Mouse (Mus musculus) midbrain, postnatal 0 days (tissue): ENCODE results near the gene Dbt. TPM values are rescaled to one million over a fixed set of nuclear protein-coding genes. Genes with fewer than 3 reads are reported as not detected.
A peak's percentile ranks its signal among the peaks of the same experiment; 100 is the strongest.

ENCODE experiments used
- ATAC-seq: fragments of 200-750 bp; cut with Nextera tagmentation; 2 replicates; pipeline ENCODE4 v1.8.0; 2017; ENCODE audit warnings: moderate number of reproducible peaks, mild to moderate bottlenecking, moderate TSS enrichment, moderate library complexity; ENCODE audit not compliant: low FRiP score
- DNase-seq: peaks from one replicate; pipeline ENCODE4 v3.0.0-alpha.2; 2015; ENCODE audit warnings: low spot score
- H3K27ac ChIP-seq: fragments of 300-500 bp; sonication (generic); 2 replicates; pipeline ENCODE4 v1.5.1; 2014; ENCODE audit warnings: low read depth, mild to moderate bottlenecking, low read length, mixed read lengths
- H3K27me3 ChIP-seq: fragments of 300-500 bp; sonication (generic); 2 replicates; pipeline ENCODE4 v1.6.1; 2014; ENCODE audit warnings: low read length, control low read depth, mixed read lengths; ENCODE audit not compliant: insufficient read depth
- H3K36me3 ChIP-seq: fragments of 300-500 bp; sonication (generic); 2 replicates; pipeline ENCODE4 v1.6.1; 2014; ENCODE audit warnings: low read length, control low read depth, mixed read lengths; ENCODE audit not compliant: insufficient read depth
- H3K4me1 ChIP-seq: fragments of 300-500 bp; sonication (generic); 2 replicates; pipeline ENCODE4 v1.6.1; 2014; ENCODE audit warnings: mild to moderate bottlenecking, control low read depth, antibody characterized with exemption, low read length, mixed read lengths; ENCODE audit not compliant: insufficient read depth
- H3K4me2 ChIP-seq: fragments of 300-500 bp; sonication (generic); 2 replicates; pipeline ENCODE4 v1.6.1; 2014; ENCODE audit warnings: low read depth, mild to moderate bottlenecking, low read length, mixed read lengths; ENCODE audit not compliant: poor library complexity, severe bottlenecking
- H3K4me3 ChIP-seq: fragments of 300-500 bp; sonication (generic); 2 replicates; pipeline ENCODE4 v1.5.1; 2014; ENCODE audit warnings: low read depth, mild to moderate bottlenecking, low read length, moderate library complexity
- H3K9ac ChIP-seq: fragments of 300-500 bp; sonication (generic); replicated peaks from 2 replicates; pipeline ENCODE4 v1.6.1; 2014; ENCODE audit warnings: mild to moderate bottlenecking, low read length, moderate library complexity, mixed read lengths; ENCODE audit not compliant: poor library complexity, severe bottlenecking
- H3K9me3 ChIP-seq: fragments of 300-500 bp; sonication (generic); 2 replicates; pipeline ENCODE4 v1.6.1; 2016; ENCODE audit warnings: low read length, control low read depth
- CTCF ChIP-seq: IDR thresholded peaks from 2 replicates; pipeline ENCODE4 v1.5.1; 2016; ENCODE audit warnings: antibody characterized with exemption, mild to moderate bottlenecking
- WGBS: fragments of 180-500 bp; shearing (Covaris S2); extraction: QIAGEN DNeasy Blood & Tissue Kit; methylation state at CpG from one replicate; pipeline ENCODE4 v1.1.7; 2014; 5-methylcytosine and 5-hydroxymethylcytosine counted together
- polyA plus RNA-seq: library from polyadenylated mRNA; unstranded; fragments of >200 nt; fragmentation: Nextera tagmentation; extraction: Ambion mirVana; gene quantifications from 2 replicates; pipeline ENCODE4 v1.2.1, GENCODE M21; 2015
- total RNA-seq: library from RNA; depleted of rRNA; stranded (reverse); fragments of >200 nt; gene quantifications from 2 replicates; pipeline ENCODE4 v1.2.3, GENCODE M21; 2014

Dbt gene
- total and polyA plus RNA-seq, 2 experiments from 2014 or later = 10.3 to 12.9 TPM

DNA sequence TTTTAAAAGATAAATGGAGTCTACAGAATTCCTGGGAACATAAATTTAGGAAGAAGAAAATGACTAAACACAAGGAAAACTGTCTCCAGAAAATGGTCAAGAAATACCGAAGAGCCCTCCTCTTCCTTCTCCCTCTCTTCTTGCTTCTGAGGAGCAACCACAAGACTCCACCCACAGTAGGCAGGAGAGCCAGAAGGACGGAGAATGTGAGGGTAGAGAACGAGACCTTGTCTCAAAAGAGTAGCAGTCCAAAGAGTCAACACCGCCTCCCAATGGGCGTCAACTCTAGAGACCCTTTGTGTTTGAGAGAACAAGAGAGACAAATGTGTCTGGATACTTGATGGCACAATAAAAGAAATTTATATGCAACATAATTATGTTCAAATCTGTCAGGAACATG, 19.2 kb upstream of the Dbt start:
- WGBS = 68% methylated on average over 5 of the region's 5 CpGs

DNA sequence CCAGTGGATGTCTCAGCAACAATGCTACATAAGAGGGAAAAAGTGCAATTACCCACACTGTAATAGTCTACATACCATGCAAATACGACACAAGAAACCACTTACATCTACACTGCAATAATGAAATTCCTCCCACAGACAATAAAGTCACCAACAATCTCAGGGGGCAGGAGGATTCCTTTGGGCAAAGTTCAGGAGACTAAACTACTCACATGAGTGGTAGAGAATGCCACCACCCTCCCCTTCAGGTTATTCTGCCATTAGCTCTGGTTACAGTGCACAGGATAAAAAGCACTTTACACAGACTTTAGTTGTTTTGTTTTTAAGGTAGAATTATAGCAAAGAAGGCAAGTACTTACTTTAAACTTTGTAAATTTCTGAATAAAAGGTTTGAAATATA, 17.2 kb upstream of the Dbt start:
- 100% methylated on average over 1 of the region's 1 CpGs for WGBS
- Histone ChIP-seq H3K4me2 (no peak overlapping the region), H3K27me3 (no peaks in the 10 kb centered on the region), H3K4me1 (no peaks in the 10 kb centered on the region), H3K9me3 (no peaks in the 10 kb centered on the region), H3K4me3 (no peak overlapping the region), H3K36me3 (peaks cover 57% of the 10 kb centered on the region), H3K9ac (no peak overlapping the region), H3K27ac (no peak overlapping the region)
- ATAC-seq (no peak), DNase-seq (no peak)
- no peak for TF ChIP-seq CTCF

More for the DNA sequence above, 19.2 kb upstream of the Dbt start:
- Histone ChIP-seq H3K4me2 (no peak overlapping the region), H3K9ac (no peak overlapping the region), H3K36me3 (peaks cover 57% of the 10 kb centered on the region), H3K27me3 (no peaks in the 10 kb centered on the region), H3K27ac (no peak overlapping the region), H3K4me1 (no peaks in the 10 kb centered on the region), H3K4me3 (no peak overlapping the region), H3K9me3 (no peaks in the 10 kb centered on the region)
- ATAC-seq = no peak
- no peak for DNase-seq
- TF ChIP-seq CTCF = no peak

DNA sequence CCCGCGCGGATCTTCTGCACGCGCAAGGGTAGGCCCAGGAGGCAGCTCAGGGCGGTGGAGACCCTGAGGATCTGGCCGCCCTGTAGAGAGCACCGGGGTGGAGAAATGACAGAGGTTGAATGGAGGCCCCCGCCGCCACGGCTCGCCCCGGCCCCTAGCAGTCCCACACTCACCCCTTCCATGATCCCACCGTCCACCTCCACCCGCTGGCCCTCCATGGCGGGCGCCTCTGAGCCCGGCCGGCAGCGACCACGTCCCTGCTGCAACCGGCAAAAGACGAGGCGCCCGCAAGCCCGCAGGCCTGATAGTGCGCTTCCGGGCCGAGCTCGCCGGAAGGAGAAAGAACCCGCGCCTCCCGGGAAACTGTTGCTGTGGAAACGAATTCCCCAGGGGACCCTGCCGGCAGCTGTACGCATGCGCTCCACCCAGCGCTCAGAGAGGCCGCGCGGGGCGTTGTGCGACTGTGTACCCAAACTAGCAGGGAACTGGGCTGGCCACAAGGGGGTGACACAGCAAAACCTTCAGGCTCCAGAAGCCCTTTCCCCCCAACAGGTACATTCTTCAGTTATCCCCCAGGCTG, 5.0 kb upstream of the Dbt start, which contains the start of gene Rtca:
TSS of gene Rtca (minus strand) at position 437 of the 580 bp plus-strand sequence.
- peak within 1 kb of the TSS; percentile 94 for H3K4me3 ChIP-seq
- H3K27me3 ChIP-seq = no peaks in the 10 kb centered on the region
- H3K27ac ChIP-seq = peak within 1 kb of the TSS; percentile 88
- peak within 1 kb of the TSS; percentile 97 for H3K9ac ChIP-seq
- no peaks in the 10 kb centered on the region for H3K9me3 ChIP-seq
- ATAC-seq (peak; percentile 94), DNase-seq (peak; percentile 98)
- peak; percentile 94 for TF ChIP-seq CTCF
- peaks cover 15% of the 10 kb centered on the region for H3K36me3 ChIP-seq
- peak within 1 kb of the TSS; percentile 74 for H3K4me2 ChIP-seq
- WGBS = under 1% methylated on average over 41 of the region's 44 CpGs
- peaks cover 10% of the 10 kb centered on the region; the same call in 1 of the 2 replicates for H3K4me1 ChIP-seq

DNA sequence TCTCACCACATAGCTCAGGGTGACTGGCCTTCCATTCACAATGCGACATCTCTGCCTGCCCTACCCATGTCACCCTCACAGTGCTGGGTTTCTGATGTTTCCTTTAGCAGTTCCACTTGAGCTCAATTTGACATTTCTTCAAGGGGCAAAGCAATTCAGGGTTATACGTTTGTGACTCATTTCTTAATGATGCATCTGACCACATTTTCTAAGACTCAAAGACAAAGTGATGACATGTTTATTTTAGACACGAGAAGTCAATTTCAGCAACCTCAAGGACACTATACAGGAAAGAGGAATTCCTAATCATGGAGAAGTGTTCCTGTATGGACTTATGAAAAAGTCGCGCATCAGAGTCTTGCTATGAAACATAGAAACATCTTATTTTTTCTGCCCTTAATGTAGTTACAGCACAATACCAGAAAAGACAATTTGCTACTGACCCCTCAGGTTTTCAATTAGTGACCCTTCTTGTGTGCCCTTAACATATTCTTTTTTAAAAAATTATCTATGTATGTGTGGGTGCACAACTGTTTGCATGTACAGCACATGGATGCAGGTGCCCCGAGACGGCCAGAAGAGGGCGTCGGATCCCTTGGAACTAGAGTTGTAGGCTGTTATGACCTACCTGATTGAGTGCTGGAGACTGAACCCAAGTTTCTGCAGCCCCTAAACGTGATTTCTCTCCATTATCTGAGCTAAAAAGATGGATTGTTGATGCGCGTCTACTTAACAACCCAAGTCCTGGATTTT, 543 bp upstream of the Dbt start:
- 0 out of 2 replicates have a peak overlapping the region, but pooled peaks have one; percentile 68 for H3K9ac ChIP-seq
- H3K27me3 ChIP-seq = no peaks in the 10 kb centered on the region
- peak overlapping the region; percentile 79 for H3K4me2 ChIP-seq
- ATAC-seq (peak; percentile 65), DNase-seq (peak; percentile 60)
- TF ChIP-seq CTCF = peak; percentile 61
- peak overlapping the region; percentile 68 for H3K4me3 ChIP-seq
- peaks cover 6% of the 10 kb centered on the region; the same call in 1 of the 2 replicates for H3K4me1 ChIP-seq
- WGBS = 44% methylated on average over 12 of the region's 12 CpGs
- no peaks in the 10 kb centered on the region for H3K36me3 ChIP-seq
- no peaks in the 10 kb centered on the region for H3K9me3 ChIP-seq
- no peak overlapping the region for H3K27ac ChIP-seq

DNA sequence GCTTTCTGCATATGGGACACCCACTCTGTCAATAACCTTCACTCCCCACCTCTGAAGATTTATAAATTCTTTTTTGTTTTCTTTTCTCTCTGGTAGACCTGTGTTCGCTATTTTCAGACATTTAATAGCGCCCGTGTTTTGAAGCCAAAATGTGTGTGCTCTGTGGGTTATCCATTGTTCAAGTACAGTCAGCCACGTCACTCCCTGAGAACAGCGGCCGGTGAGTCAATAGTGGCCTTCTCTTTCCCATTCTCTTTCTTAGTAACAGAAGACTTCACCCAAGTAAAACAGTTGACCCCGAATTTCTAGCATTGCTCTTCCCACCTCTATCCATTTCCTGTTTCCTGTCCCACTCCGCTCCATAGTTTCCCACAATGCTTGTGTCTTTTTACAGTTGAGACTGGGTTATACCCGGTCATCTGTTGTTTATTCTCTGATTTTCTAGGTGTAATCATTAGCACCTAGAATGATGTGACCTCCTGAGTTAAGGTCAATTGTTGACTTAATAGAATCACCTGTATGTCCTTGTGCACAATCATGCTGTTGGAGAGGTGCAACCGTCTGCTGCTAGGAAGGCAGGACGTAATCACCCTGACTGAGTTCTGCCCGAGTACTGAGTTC, 7.4 kb downstream of the Dbt start:
- no peak overlapping the region for H3K4me3 ChIP-seq
- no peak for DNase-seq
- no peaks in the 10 kb centered on the region for H3K27me3 ChIP-seq
- no peak for ATAC-seq
- no peaks in the 10 kb centered on the region for H3K9me3 ChIP-seq
- no peaks in the 10 kb centered on the region for H3K36me3 ChIP-seq
- H3K4me2 ChIP-seq = no peak overlapping the region
- no peak overlapping the region for H3K27ac ChIP-seq
- no peak for TF ChIP-seq CTCF
- no peaks in the 10 kb centered on the region for H3K4me1 ChIP-seq
- no peak overlapping the region for H3K9ac ChIP-seq
- 76% methylated on average over 12 of the region's 12 CpGs for WGBS

DNA sequence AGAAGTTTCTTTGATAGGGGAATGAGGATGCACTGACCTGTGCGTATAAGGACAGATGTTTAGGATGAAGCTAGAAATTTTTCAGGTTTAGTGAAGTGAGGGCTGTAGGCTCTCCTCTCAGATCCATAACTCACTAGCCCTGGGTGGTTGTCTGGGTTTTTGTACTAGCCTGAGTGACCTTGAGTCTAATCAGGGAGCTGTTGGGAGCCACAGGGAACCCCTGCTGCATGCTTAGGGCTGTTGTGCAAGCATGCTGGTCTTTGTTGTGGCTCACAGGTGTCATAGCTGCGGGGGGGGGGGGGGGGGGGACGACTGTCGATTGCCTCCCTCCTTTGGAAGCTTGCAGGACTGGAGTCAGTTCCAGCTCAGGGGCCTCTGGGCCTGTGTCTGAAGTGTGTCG, 16.9 kb downstream of the Dbt start:
- Histone ChIP-seq H3K4me1 (no peaks in the 10 kb centered on the region), H3K9me3 (no peaks in the 10 kb centered on the region), H3K27ac (no peak overlapping the region), H3K36me3 (peaks cover 8% of the 10 kb centered on the region; the same call in 1 of the 2 replicates), H3K4me2 (no peak overlapping the region), H3K27me3 (no peaks in the 10 kb centered on the region), H3K9ac (no peak overlapping the region), H3K4me3 (no peak overlapping the region)
- ATAC-seq (no peak), DNase-seq (no peak)
- WGBS = 77% methylated on average over 4 of the region's 5 CpGs
- TF ChIP-seq CTCF = no peak
